Mouse (Mus musculus): Measurements from ENCODE around the gene Fam222a. TPM values are rescaled to one million over a fixed set of nuclear protein-coding genes. Genes with fewer than 3 reads are reported as not detected.

Gene Fam222a
- 5.8 and 6.4 TPM in 2 replicates for polyA plus RNA-seq (2015; fragmentation: Nextera tagmentation; extraction: Ambion mirVana)

- peak; percentile 71 for ATAC-seq (ENCODE audit: low FRiP score)
- Histone ChIP-seq H3K27ac (peak within 1 kb of the TSS; percentile 95), H3K4me1 (replicated peaks) (peaks cover 51% of the 10 kb centered on the region), H3K4me3 (peak within 1 kb of the TSS; percentile 82), H3K4me2 (peak within 1 kb of the TSS; percentile 81), H3K27me3 (peaks cover 13% of the 10 kb centered on the region; the same call in 1 of the 2 replicates), H3K36me3 (no peaks in the 10 kb centered on the region), H3K9me3 (no peaks in the 10 kb centered on the region; the same call in 1 of the 2 replicates), H3K9ac (peak within 1 kb of the TSS; percentile 90)
- 0% methylated on average over 59 of the region's 72 CpGs for WGBS
Observed at GRCm38 (mm10) chr5:114567565-114568197, at the start of gene Fam222a. Gene Fam222a (plus strand): TSS chr5:114568016.

DNA sequence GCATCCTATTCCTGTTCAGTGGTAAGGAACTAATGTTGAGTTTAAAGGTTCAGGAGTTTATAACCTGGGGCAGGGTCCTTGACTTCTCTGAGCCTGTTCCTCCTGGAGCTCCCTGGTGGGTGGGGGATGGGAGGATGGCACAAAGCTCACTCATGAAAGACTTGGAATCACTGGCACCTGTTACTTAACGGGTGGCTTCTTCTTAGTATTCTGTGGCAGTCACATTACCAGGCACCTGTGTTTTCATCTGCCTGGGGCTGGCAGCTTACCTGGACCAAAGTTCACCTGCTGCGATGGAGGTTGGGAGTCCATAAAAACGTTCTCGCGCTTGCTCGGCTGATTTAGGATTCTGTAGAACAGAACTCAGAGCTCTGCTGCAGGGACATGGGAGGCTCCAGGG, 39.5 kb upstream of the Fam222a start:
- Histone ChIP-seq H3K27me3 (no peaks in the 10 kb centered on the region), H3K9me3 (no peaks in the 10 kb centered on the region), H3K9ac (no peak overlapping the region), H3K4me3 (no peak overlapping the region), H3K4me2 (no peak overlapping the region), H3K27ac (no peak overlapping the region), H3K4me1 (replicated peaks) (no peaks in the 10 kb centered on the region; the same call in 1 of the 2 replicates), H3K36me3 (no peaks in the 10 kb centered on the region)
- no peak for ATAC-seq (ENCODE audit: low FRiP score)
- 85% methylated on average over 6 of the region's 6 CpGs for WGBS

DNA sequence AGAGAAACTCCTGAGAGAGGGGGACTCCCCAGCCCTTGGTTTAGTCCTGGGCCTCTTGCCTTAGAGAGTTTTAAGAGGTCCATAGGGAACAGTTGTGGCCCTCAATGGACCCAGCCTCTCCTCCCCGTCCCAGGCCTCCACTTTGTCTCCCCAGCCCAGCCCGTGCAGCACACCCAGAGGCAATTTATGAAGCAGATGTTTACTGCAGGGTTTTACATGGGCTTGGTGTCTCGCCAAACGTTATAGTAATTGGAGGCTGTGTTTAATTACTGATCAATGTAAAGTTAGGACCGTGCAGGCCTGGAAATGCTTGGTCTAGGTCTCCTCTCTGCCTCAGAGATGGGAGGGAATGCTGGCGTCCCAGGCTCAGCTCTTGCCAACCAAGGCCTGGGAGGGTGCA, 37.5 kb upstream of the Fam222a start:
- Histone ChIP-seq H3K27me3 (no peaks in the 10 kb centered on the region), H3K4me3 (no peak overlapping the region), H3K27ac (no peak overlapping the region), H3K9me3 (no peaks in the 10 kb centered on the region), H3K36me3 (no peaks in the 10 kb centered on the region), H3K4me2 (no peak overlapping the region), H3K4me1 (replicated peaks) (no peaks in the 10 kb centered on the region; the same call in 1 of the 2 replicates), H3K9ac (no peak overlapping the region)
- ATAC-seq (ENCODE audit: low FRiP score), result no peak
- WGBS, result 58% methylated on average over 6 of the region's 6 CpGs

DNA sequence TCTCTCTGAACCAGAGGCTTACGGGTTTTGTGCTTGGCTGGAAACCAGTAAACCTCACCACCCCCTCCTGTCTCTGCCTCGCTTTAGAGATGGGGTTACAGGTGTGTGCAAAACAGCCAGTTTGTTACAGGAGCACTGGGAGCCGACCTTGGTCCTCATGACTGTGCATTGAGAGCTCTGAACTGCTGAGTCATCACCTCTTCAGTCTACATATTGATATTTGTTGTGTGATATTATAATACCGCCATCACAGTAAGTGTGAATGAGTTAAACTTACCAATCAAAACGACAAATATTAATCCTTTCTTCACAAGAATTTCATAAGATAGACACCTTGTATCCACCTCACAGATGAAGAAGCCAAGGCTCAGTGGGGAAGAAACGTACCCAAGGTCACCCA, 35.8 kb upstream of the Fam222a start:
- no peaks in the 10 kb centered on the region; the same call in 1 of the 2 replicates for H3K4me1 ChIP-seq (replicated peaks)
- H3K27me3 ChIP-seq, result 0 out of 2 replicates have a peak, but pooled peaks cover 5% of the 10 kb centered on the region
- H3K9me3 ChIP-seq, result no peaks in the 10 kb centered on the region
- no peak overlapping the region for H3K9ac ChIP-seq
- H3K27ac ChIP-seq, result no peak overlapping the region
- no peak overlapping the region for H3K4me2 ChIP-seq
- WGBS, result 75% methylated on average over 6 of the region's 6 CpGs
- ATAC-seq (ENCODE audit: low FRiP score), result no peak
- no peaks in the 10 kb centered on the region for H3K36me3 ChIP-seq
- no peak overlapping the region for H3K4me3 ChIP-seq

GRCm38 (mm10) chr5:114537308-114538020, 30.4 kb upstream of the Fam222a start:
- Histone ChIP-seq H3K27ac (peak overlapping the region; percentile 30), H3K27me3 (peaks cover 29% of the 10 kb centered on the region), H3K9me3 (no peaks in the 10 kb centered on the region), H3K4me3 (no peak overlapping the region), H3K36me3 (no peaks in the 10 kb centered on the region), H3K9ac (0 out of 2 replicates have a peak overlapping the region, but pooled peaks have one; percentile 25), H3K4me2 (peak overlapping the region; percentile 39), H3K4me1 (replicated peaks) (peaks cover 27% of the 10 kb centered on the region)
- peak; percentile 43; the same call in 1 of the 2 replicates for ATAC-seq (ENCODE audit: low FRiP score)
- 7% methylated on average over 26 of the region's 26 CpGs for WGBS

GRCm38 (mm10) chr5:114538021-114538405, 29.8 kb upstream of the Fam222a start:
- peak overlapping the region; percentile 30 for H3K27ac ChIP-seq
- 0 out of 2 replicates have a peak, but pooled peaks have one; percentile 12 for ATAC-seq (ENCODE audit: low FRiP score)
- 32% methylated on average over 8 of the region's 8 CpGs for WGBS
- no peaks in the 10 kb centered on the region for H3K9me3 ChIP-seq
- peaks cover 29% of the 10 kb centered on the region for H3K27me3 ChIP-seq
- no peak overlapping the region for H3K4me3 ChIP-seq
- no peaks in the 10 kb centered on the region for H3K36me3 ChIP-seq
- H3K4me1 ChIP-seq (replicated peaks), result peaks cover 27% of the 10 kb centered on the region
- H3K4me2 ChIP-seq, result peak overlapping the region; percentile 39
- H3K9ac ChIP-seq, result 0 out of 2 replicates have a peak overlapping the region, but pooled peaks have one; percentile 25

DNA sequence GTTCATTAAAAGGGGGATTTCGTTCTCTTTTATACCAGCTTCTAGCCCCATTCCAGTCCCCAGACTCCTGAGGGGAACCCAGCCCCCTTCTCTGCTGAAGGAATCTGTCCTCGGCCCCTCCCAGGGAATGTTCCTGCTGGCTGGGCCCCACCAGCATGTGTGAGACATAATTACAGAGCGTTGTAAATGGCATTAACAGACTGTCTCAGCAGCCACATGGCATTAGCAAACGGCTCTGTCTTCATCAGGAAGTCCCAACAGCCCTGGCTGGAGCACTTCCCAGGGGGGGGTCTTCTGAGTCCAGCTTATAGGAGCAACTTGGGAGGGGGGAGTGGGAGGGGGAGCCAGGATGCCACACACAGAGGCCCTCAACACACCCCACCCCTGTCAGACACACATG, 29.1 kb upstream of the Fam222a start:
- Histone ChIP-seq H3K9ac (peak overlapping the region; percentile 14; the same call in 1 of the 2 replicates), H3K4me3 (no peak overlapping the region), H3K27ac (peak overlapping the region; percentile 35; the same call in 1 of the 2 replicates), H3K27me3 (peaks cover 29% of the 10 kb centered on the region), H3K9me3 (no peaks in the 10 kb centered on the region), H3K4me2 (no peak overlapping the region), H3K4me1 (replicated peaks) (peaks cover 27% of the 10 kb centered on the region), H3K36me3 (no peaks in the 10 kb centered on the region)
- 21% methylated on average over 4 of the region's 4 CpGs for WGBS
- no peak for ATAC-seq (ENCODE audit: low FRiP score)

DNA sequence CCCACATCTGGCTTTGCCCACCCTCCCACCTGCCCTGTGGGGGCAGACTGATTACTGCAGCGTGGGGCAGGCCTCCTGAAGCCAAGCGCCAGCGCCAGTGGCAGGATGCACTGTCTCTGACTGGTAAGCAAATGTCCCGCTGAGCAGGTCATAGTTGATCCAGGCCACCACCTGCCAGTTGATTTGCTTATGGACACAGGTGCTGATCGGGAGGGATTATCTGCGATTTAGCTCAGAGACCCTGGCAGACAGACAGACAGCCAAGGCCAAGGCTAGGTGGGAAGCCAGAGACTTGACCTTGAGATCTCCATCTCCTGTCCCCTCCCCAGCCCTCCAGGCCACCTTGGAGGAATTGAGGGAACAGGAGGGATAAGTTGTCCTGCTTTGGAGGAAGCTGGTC, 28.1 kb upstream of the Fam222a start:
- 68% methylated on average over 6 of the region's 6 CpGs for WGBS
- no peak for ATAC-seq (ENCODE audit: low FRiP score)

DNA sequence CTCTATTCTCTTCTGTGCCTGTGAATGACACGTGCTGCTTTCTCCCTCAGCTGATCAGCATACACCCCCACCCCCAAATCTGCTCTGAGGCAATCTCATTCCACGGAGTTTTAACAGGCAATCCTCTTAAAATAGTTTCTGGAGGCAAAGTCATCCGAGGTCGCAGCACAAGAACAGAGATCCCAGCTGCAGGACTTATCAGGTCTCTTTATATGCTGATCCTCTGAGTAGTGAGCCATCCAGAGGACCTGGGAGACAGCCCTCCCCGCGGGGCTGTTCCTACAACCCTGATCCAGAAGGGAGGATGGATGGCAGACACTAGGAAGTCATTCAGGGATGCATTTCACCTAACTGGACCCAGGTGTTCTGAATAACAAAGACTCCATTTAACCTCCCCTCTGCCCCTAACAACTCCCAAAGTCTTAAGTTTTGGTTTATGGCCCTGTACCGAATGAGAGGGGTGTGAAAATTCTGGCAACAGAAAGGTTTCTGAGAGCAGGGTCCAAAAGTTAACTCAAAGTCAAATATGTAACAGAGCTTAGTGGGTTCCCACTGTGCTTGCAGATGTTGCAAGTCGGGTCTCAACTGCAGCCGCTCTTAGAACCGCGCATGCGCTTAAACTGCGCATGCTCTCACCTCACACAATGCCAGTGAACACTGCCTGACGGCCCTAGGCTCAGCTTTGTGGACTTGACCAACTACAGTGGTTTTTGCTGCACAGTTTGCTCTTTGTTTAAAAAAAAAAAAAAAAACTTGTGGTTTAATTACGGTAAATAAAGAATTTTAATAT, 26.0 kb upstream of the Fam222a start:
- H3K4me3 ChIP-seq, result no peak overlapping the region
- no peak overlapping the region for H3K27ac ChIP-seq
- no peaks in the 10 kb centered on the region for H3K9me3 ChIP-seq
- H3K9ac ChIP-seq, result 0 out of 2 replicates have a peak overlapping the region, but pooled peaks have one; percentile 25
- peaks cover 27% of the 10 kb centered on the region for H3K4me1 ChIP-seq (replicated peaks)
- no peak overlapping the region for H3K4me2 ChIP-seq
- no peaks in the 10 kb centered on the region for H3K36me3 ChIP-seq
- H3K27me3 ChIP-seq, result peaks cover 26% of the 10 kb centered on the region
- 41% methylated on average over 15 of the region's 15 CpGs for WGBS
- ATAC-seq (ENCODE audit: low FRiP score), result no peak

More for the DNA sequence above, 28.1 kb upstream of the Fam222a start:
- no peak overlapping the region for H3K9ac ChIP-seq
- no peak overlapping the region for H3K4me2 ChIP-seq
- no peak overlapping the region for H3K4me3 ChIP-seq
- H3K4me1 ChIP-seq (replicated peaks), result peaks cover 27% of the 10 kb centered on the region
- peaks cover 29% of the 10 kb centered on the region for H3K27me3 ChIP-seq
- no peaks in the 10 kb centered on the region for H3K9me3 ChIP-seq
- no peaks in the 10 kb centered on the region for H3K36me3 ChIP-seq
- H3K27ac ChIP-seq, result no peak overlapping the region

- Histone ChIP-seq H3K4me1 (replicated peaks) (peaks cover 12% of the 10 kb centered on the region), H3K4me2 (no peak overlapping the region), H3K4me3 (no peak overlapping the region), H3K27ac (no peak overlapping the region), H3K9me3 (no peaks in the 10 kb centered on the region), H3K36me3 (no peaks in the 10 kb centered on the region), H3K27me3 (peaks cover 15% of the 10 kb centered on the region; the same call in 1 of the 2 replicates), H3K9ac (no peak overlapping the region)
- whole genome bisulfite sequencing, result 91% methylated on average over 6 of the region's 6 CpGs
- ATAC-seq (ENCODE audit: low FRiP score), result no peak
Observed at GRCm38 (mm10) chr5:114543656-114544055, 24.2 kb upstream of the Fam222a start.

GRCm38 (mm10) chr5:114544205-114544604, 23.6 kb upstream of the Fam222a start:
- ATAC-seq (ENCODE audit: low FRiP score), result no peak
- H3K4me1 ChIP-seq (replicated peaks), result peaks cover 6% of the 10 kb centered on the region
- H3K9ac ChIP-seq, result no peak overlapping the region
- peaks cover 11% of the 10 kb centered on the region; the same call in 1 of the 2 replicates for H3K27me3 ChIP-seq
- H3K9me3 ChIP-seq, result no peaks in the 10 kb centered on the region
- no peaks in the 10 kb centered on the region for H3K36me3 ChIP-seq
- no peak overlapping the region for H3K27ac ChIP-seq
- no peak overlapping the region for H3K4me2 ChIP-seq
- no peak overlapping the region for H3K4me3 ChIP-seq
- 81% methylated on average over 4 of the region's 4 CpGs for WGBS

DNA sequence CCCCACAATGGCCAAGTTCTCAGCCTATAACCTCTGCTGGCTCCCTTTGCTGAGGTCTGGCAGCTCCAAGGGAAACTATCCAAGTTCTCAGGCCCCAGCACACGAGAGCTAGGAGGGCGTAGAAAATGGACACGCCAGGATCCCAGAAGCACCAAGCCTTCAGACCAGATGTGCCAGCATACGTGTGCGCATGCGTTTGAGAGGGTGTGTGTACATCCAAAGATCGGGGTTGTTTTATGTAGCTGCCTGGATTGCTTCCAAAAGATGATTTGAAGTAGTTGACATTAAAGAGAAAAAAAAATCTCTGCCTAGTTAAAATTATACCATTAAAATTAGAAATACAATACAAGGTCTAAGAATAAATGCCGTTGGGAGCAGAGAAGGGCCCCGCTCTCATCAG, 22.7 kb upstream of the Fam222a start:
- Histone ChIP-seq H3K36me3 (no peaks in the 10 kb centered on the region), H3K27me3 (peaks cover 4% of the 10 kb centered on the region; the same call in 1 of the 2 replicates), H3K4me2 (no peak overlapping the region), H3K4me3 (no peak overlapping the region), H3K9me3 (no peaks in the 10 kb centered on the region), H3K9ac (no peak overlapping the region), H3K4me1 (replicated peaks) (no peaks in the 10 kb centered on the region), H3K27ac (no peak overlapping the region)
- 80% methylated on average over 9 of the region's 9 CpGs for WGBS
- no peak for ATAC-seq (ENCODE audit: low FRiP score)

All from hindbrain, embryonic 13.5 days (tissue).